Mouse (Mus musculus): ENCODE results near the gene Mtr.

The Mtr gene

DNA sequence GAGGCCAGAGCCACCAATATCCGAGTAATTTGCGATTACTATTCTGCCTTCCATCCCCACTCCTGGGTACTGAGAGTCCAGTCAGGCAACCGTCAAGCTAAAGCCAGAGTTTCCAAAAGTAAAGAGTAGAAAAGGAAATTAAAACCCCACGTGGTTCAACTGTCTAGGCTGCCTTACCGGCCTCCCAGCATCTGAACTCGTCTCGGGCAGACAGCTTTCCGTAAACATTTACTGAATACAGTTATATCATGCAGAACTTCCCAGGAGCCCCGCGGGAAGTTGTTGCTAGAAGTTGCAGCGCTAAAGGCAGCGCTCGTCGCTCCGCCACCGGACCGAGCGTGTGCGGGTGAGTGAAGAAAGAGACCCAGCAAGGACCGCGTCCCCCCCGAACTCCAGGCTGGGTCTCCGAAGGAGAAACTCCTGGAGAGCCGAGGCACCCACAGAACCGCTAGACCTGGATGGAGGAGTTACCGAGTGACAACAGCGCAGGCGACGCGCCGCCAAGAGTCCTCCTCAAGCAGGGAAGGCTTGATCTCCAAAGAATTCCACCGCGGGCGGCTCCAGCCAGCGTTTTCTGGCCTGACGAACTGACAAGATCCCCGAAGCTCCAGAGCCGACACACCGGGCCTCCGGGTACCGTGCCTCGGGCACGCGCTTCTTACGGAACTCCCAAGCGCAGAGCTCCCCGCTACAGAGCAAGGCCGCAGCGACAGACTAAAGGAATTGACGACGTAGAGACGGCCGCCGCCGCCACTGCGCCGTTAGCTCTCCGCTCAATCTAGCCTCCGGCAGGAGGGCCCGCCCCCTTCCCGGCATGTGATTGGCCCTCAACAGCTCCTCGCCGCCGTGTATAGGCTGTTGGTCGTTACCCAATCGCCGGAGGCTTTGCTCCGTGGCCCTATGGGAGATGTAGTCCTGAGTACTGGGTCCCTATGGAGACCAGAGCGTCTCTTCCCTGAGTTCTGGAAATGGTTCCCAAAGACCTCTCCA is at the start of gene Mtr:
TSS of gene Mtr (minus strand) at position 723 of the 990 bp plus-strand sequence.
- peak; percentile 88 for DNase-seq (ENCODE audit: low spot score)

DNA sequence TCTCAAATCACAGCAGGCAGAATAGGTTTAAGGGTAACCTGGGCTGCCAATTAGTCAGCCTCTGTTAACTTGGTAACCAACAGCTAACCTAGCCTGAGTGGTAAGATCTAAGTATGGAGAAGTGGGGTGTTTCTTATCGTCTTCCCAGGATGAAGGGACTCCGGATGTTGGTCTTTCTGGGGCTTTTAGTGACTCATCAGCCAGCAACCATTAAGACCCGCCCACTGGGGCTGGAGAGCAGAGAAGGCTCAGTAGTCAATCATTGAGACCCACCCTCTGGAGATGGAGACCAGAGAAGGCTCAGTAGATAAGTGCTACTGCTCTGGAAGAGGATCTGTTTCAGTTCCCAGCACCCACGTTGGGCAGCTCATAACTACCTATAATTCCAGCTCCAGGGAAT is 49.4 kb upstream of the Mtr start:
- DNase-seq (ENCODE audit: low spot score): no peak

- no peak for DNase-seq (ENCODE audit: low spot score)
Observed at GRCm38 (mm10) chr13:12305540-12305939, 47.6 kb upstream of the Mtr start.

DNA sequence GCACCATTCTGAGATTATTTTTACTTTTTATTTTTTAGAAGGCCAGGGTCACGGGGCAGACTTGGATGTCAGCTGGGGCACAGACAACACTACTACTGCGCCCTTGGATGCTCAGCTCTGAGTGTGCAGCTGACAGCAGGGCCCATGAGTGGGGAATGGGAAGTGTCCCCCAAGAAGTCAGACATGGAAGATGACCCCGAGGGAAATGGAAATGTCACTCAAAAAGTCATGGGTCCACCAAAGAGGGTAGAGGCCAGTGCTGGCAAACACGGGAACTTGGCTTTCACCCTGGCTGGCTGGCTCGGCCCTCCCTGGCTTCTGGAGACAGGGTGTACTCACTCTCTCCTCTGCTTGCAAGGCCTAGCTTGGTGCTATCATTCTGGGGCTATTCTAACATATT is 47.1 kb upstream of the Mtr start:
- no peak for DNase-seq (ENCODE audit: low spot score)

- DNase-seq (ENCODE audit: low spot score): no peak
Observed at GRCm38 (mm10) chr13:12297777-12298176, 39.9 kb upstream of the Mtr start.

DNA sequence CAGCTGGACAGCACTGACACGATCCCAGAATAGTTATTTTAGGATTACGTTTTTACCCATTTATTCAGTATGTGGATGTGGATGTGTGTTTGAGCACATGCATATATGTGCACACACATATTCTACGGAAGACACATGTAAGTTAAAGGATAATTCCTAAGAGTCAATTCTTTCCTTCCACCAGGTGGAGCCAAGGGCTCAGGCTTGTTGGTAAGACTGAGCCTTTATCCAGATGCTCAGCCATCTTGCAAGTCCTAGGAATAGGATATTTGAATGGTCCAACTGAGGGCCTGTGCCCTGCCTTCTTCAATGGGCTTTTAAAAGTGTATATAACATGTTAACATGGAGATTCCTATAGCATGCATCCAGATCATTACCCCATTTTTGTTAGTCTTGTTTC is 38.8 kb upstream of the Mtr start:
- no peak for DNase-seq (ENCODE audit: low spot score)

- DNase-seq (ENCODE audit: low spot score): no peak
Observed at GRCm38 (mm10) chr13:12293810-12294209, 35.9 kb upstream of the Mtr start.

DNA sequence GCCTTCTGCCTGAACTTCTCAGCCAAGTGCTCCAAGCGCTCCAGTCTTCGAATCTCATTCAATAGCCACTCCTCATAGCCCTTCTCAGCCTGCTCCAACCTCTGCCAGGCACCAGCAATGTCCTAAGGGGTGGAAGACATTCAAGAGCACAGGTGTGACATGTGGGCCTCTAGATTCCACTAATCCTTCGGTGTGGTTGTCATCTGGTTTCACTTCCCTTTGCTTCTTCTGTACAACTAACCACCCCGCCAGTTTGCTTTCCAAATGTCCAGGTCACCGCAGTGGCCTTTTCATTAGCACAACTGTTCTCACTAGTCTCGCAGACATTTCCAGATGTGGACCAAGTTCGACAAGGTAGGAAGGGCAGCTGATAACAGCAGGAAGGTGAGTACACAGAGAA is 32.8 kb upstream of the Mtr start:
- DNase-seq (ENCODE audit: low spot score): no peak

DNA sequence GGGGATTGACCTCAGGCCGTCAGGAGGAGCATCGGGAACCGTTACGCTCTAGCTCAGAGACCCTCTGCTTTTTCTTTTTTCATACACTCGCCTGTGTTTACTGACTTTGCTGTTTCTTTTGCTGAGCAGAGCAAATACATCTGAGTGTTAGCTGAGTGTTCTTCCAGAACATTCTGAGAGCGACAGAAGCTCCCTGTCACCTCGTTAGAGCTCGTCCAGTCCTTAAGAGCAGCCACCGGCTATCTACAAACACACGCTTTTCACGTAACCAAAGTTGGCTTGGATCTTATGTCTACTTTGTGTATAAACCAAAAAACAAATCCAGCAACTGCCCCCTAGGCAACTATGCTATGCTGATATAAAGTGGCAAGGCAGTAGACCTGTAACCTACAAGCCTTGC is 26.6 kb upstream of the Mtr start:
- DNase-seq (ENCODE audit: low spot score): no peak

DNA sequence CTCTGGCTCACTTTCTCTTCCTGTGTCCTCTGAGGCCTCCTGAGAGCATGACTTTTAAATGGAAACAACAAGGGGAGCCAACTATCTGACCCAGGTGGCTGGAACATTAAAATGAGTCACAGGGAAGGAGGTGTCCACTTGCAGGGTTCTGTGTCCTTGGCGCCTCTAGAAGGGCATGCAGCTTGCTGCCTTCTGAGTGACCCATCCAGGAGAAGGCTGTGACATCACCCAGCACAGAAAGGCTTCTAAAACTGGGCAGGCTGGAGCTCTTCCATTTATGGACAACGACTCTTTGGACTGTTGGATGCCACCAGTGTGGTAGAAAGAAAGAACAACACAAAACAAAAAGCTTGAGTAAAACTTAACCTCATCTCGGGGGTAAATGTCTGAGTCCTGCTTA is 25.9 kb upstream of the Mtr start:
- no peak for DNase-seq (ENCODE audit: low spot score)

DNA sequence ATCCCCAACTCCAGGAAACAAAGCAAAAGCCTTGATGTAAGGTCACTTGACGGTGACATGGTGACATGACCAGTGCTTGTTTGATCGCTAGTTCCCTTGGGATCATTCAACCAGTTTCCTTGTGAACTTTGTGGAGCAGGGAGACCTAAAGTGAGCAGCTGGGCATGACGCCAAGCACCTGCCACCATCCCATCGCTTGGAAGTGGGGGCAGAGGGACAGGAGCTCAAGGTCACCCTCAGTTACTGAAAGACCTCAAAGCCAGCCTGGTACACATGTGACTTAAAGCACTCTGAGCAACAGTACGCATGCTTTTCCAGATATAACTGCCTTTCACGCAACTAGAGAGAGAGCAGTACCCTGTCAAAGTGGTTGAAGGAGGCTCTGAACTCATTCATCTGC is 16.8 kb upstream of the Mtr start:
- no peak for DNase-seq (ENCODE audit: low spot score)

DNA sequence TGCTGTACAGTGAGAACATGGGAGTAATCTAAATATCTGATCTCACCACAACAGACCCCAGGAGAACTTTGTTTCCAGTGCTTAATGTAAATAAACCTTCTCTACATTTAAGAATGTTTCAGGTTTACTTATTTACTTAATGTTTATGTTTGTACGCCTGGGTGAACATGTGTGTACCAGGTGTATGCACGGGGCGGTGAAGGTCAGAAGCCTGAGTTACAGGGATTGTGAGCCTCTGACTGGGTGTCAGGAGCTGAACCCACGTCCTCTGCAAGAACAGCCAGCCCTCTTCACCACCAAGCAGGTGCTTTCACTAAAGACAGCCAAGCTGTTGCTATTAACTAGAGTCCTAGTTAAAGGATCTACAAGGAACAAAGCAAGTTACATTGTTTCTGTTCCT is 16.3 kb upstream of the Mtr start:
- DNase-seq (ENCODE audit: low spot score): no peak

DNA sequence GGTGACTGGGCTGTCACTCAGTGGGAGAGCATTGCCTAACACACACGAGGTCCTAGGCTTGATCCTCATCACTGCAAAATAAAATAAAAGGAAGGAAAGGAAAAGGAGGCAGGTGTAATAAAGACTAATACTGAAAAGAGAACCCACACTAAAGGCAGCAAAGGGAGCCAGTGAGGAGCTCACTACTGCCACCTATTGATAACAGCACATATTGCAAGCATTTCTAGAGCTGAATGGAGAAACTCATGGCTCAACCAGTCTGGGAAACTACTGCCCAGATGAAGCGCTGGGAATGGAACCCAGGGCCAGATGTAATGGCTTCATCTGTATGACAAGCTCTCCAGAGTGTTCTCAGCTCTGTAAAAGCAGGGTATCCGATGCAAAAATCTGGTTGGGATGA is 15.0 kb upstream of the Mtr start:
- peak; percentile 7 for DNase-seq (ENCODE audit: low spot score)

- DNase-seq (ENCODE audit: low spot score): no peak
Observed at GRCm38 (mm10) chr13:12267971-12268370, 10.1 kb upstream of the Mtr start.

- no peak for DNase-seq (ENCODE audit: low spot score)
Observed at GRCm38 (mm10) chr13:12267097-12267496, 9.2 kb upstream of the Mtr start.

DNA sequence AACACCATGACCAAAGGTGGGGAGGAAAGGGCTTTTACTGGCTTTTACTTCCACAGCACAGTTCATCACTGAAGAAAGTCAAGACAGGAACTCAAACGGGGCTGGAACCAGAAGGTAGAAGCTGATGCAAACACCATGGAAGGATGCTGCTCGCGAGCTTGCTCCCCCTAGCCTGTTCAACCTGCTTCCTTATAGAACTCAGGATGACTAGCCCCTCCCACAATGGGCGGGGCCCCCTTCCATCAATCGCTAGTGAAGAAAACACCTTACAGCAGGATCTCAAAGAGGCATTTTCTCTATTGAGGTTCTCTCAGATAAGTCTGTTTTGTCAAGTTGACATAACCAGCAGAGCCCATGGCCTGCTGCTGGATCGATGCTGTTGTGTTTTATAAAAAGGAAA is 6.1 kb upstream of the Mtr start:
- no peak for DNase-seq (ENCODE audit: low spot score)

GRCm38 (mm10) chr13:12261505-12261904 is 3.6 kb upstream of the Mtr start:
- DNase-seq (ENCODE audit: low spot score): no peak

DNA sequence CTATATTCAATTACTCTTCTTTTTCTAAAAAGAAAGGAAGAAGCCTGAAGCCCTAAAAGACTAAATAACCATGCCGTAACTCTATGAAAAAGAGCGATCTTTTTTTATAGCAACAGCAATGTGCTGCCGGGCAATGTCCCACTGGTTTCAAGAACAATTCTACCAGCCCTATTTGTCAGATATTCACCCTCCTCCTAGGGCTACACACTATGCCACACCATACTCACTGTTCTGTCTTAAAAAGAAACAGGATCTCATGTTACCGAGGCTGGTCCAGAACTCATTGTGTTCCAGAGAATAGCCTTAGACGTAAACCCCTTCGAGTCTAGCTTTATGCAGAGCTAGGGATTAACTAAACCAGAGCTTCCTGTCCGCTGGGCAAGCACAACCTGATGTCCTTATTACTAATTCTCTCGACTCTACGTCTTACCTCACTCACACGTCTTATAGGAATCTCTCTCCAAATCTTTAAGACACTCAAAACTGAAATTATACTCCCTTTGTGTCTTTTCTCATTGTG is 982 bp downstream of the Mtr start:
- DNase-seq (ENCODE audit: low spot score): no peak

- DNase-seq (ENCODE audit: low spot score): no peak
Observed at GRCm38 (mm10) chr13:12255911-12256705, 1.8 kb downstream of the Mtr start.

DNA sequence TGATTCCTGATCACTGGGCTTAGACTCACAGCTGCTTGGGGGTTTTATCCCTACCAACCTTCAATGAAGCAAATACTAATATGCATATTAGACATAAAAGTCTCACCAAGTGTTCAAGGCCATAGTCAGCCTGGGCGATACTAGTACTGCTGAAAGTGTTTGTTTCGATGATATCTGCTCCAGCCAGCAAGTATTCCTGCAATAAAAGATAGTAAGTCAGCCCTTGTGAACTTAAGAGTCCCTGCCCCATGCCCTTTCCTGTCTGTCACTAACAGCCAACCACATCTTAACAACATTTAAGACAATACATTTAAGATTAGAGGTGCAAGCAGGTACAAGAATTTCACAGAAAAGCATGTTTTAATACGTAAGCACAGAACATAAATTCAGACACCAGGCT is 7.4 kb downstream of the Mtr start:
- DNase-seq (ENCODE audit: low spot score): no peak

- DNase-seq (ENCODE audit: low spot score): no peak
Observed at GRCm38 (mm10) chr13:12249195-12249898, 8.6 kb downstream of the Mtr start.

GRCm38 (mm10) chr13:12245938-12246337 is 12.0 kb downstream of the Mtr start:
- DNase-seq (ENCODE audit: low spot score): no peak
